Mouse (Mus musculus): ENCODE measurements around the gene Epha4.

Epha4 gene

DNA sequence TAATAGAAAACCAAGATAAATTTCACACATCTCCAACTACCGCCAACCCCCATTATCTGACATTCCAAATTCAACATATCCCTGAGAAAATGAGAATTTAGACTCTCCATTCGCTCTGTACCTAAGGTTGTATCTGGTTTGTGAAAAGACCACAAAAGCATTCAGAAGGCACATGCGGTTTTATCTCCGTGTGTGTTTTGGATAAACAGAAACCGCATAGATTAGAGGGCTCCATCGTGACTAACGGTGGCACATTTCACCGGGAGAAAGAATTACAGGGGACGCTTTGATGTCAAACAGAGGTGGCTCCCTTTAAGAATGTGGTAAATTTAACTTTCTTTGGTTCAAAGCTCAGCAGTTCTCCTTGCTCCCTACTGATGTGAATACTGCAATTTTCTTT, 107.5 kb downstream of the Epha4 start:
- DNase-seq (ENCODE audit: low spot score): no peak

GRCm38 (mm10) chr1:77406631-77407030, 108.3 kb downstream of the Epha4 start:
- no peak for DNase-seq (ENCODE audit: low spot score)

DNA sequence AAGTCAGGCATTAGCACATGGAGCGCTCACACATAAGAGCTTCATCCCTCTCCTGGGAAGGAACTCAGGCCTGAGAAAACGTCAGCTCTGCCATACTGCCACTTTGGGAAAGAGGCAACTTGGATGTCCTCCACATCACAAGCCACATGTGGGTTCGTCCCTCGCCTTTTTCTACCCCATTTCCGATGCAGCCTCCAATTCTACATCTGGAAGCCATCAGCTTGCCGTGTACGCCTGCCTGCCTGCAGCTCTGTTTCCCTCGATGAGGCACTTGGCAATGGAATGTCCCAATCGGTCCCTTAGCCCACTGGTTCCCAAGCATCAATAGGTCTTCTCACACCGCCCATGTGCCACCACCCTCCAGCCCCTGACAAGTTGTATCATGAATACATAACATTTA, 110.4 kb downstream of the Epha4 start:
- DNase-seq (ENCODE audit: low spot score): no peak

- DNase-seq (ENCODE audit: low spot score): no peak
Measured at GRCm38 (mm10) chr1:77402942-77403341, 111.9 kb downstream of the Epha4 start.

DNA sequence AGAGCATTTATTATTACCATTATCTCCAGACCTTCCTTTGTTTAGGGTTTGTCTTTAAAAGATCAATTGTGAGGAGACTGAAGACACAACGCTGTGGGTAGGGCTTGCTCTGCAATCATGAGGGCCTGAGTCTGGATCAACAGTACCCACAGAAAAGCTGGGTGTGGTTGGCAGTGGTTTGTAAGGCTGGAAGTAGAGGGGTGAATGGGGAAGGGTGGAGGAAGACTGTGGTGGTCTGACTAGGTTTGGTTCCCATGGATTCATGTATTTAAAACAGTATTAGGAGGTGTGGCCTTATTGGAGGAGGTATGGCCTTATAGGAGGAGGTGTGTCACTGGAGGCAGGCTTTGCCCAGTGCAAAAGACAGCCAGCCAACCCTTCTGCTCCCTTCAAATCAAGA, 113.4 kb downstream of the Epha4 start:
- no peak for DNase-seq (ENCODE audit: low spot score)

DNA sequence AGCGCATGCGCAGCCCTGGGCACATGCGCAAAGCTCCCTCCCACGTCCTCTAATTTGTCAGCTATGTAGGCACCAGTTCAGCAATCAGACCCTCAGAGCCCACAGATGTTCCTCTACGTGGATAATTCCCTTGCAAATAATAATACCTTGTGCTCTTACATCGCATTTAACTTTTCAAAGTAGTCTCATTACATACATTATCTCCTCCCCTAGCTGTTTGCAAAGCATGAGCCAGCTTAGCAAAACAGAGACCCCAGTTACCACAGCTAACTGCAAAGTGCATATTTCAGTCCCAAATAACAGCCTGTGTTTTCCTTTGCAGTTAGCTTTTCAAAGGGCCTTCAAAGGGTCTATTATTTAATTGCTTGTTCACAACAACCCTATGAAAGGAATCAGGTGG, 123.3 kb downstream of the Epha4 start:
- no peak for DNase-seq (ENCODE audit: low spot score)

- DNase-seq (ENCODE audit: low spot score): no peak
Measured at GRCm38 (mm10) chr1:77389069-77389468, 125.8 kb downstream of the Epha4 start.

DNA sequence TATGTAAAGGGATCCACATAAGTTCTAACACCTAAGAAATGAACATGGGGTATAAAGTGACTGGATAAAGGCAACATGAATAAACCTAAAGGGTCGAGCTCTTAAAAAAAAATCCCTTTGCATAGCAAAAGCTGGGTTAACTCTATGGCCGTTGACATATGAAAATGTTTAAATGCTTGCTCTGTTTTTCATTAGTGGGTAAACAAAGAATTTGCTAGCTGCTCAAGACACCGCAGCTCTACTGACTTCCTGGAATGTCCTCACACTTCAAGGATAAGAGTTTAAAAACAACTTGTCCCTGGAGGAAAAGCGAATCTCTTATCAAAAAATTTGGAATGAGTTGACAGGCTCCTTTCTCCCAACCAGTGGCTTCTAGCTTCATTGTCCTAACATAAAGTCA, 126.3 kb downstream of the Epha4 start:
- DNase-seq (ENCODE audit: low spot score): no peak

GRCm38 (mm10) chr1:77385613-77386012, 129.3 kb downstream of the Epha4 start:
- no peak for DNase-seq (ENCODE audit: low spot score)

DNA sequence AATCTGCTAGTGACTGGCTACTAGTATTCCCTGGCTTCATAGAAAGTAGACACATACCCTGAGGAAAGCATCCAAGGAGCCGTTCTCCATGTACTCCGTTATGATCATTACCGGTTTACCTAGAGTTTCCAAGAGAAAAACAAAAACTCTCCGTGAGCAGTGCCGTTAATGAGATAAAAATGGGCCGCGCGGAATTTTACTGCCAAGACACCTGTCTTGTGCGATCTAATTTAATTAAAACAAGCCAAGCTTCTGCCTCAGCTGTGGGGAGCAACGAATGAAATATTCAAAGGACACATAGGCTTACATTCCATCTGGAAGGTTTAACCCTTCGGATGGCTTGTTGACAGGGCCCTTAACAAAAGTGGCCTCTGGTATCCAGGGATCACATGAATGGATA, 131.4 kb downstream of the Epha4 start:
- no peak for DNase-seq (ENCODE audit: low spot score)

- no peak for DNase-seq (ENCODE audit: low spot score)
Measured at GRCm38 (mm10) chr1:77377550-77377980, 137.3 kb downstream of the Epha4 start.

- no peak for DNase-seq (ENCODE audit: low spot score)
Measured at GRCm38 (mm10) chr1:77374054-77374453, 140.8 kb downstream of the Epha4 start.

DNA sequence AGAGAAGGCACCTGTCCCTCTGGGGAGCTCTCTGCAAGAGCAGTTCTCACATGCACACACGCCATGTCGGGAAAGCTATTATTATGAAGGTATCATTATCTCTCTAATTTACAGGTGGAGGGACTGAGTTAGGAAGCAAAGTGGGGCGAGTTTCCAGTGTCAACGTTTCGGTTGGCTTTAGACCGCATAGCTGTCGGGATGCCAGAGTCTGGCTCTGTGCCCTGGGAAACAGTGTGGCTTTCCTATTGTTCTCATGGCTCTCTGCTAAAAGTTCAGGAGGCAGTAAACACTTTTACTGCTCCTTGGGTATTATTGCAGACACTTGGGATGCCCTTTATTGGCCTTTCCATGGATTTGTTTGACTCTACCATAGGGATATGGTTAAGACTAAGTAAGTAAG, 144.0 kb downstream of the Epha4 start:
- DNase-seq (ENCODE audit: low spot score): no peak

GRCm38 (mm10) chr1:77369255-77369837, 145.5 kb downstream of the Epha4 start:
- no peak for DNase-seq (ENCODE audit: low spot score)

- DNase-seq (ENCODE audit: low spot score): no peak
Measured at GRCm38 (mm10) chr1:77365850-77366249, 149.0 kb downstream of the Epha4 start.

DNA sequence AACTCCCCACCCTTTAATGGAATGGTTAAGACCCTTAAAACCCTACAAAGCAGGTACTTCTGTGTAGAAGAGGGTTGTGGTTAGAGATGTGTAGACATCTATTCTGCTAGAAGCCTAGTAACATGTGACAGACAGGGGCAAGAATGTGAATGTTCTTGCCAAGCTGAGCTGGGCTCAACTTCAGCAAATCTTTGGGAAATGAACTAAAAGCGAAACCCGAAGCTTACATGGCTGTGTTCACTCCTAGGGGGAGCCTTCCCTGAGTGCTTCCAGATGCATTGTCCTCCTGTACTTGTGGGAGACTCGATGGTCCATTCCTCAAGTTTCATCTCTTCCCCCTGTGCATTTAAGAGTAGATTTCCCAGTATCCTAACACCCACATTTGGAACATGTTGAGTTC, 150.3 kb downstream of the Epha4 start:
- DNase-seq (ENCODE audit: low spot score): no peak

- no peak for DNase-seq (ENCODE audit: low spot score)
Measured at GRCm38 (mm10) chr1:77363848-77364247, 151.0 kb downstream of the Epha4 start.

GRCm38 (mm10) chr1:77346459-77346858, 168.4 kb downstream of the Epha4 start:
- DNase-seq (ENCODE audit: low spot score): peak; percentile 63

DNA sequence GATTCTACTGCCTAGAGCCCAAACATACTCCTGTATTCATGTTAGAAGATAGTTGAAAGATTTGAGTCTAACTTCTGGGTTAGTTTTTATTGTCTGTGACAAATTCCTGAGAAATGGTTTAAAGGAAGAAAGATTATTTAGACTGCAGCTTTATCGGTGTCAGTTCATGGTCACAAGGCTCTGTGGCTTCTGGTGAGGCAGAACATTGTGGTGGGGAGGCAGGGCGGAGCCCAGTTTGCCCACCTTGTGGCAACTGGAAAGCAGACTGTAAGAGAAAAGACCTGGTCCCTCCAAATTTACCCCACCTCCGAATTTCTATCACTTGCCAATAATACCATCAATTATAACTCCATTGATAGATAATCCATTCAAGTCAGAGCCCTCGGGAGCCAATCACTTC, 171.1 kb downstream of the Epha4 start:
- no peak for DNase-seq (ENCODE audit: low spot score)

GRCm38 (mm10) chr1:77339701-77340100, 175.2 kb downstream of the Epha4 start:
- DNase-seq (ENCODE audit: low spot score): no peak

- no peak for DNase-seq (ENCODE audit: low spot score)
Measured at GRCm38 (mm10) chr1:77338346-77338745, 176.5 kb downstream of the Epha4 start.

DNA sequence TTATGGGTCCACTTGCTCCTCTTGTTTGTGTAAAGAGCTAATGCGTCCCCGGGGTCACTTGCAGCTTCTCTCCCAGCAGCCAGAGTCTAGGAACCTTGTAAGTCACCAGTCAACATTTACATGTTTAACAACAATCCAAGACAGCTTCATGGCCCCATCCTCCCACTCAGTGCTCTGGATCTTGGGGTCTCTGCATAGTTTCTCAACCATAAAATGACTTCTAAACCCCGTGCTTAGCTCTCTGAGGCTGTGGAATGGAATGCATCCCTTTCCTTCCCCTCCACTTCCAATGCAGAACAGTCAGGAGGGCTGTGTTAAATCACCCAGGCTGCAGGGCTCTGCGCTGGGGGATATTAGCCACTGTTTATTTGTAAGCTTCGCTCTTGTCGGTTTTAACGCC, 178.0 kb downstream of the Epha4 start:
- no peak for DNase-seq (ENCODE audit: low spot score)

DNA sequence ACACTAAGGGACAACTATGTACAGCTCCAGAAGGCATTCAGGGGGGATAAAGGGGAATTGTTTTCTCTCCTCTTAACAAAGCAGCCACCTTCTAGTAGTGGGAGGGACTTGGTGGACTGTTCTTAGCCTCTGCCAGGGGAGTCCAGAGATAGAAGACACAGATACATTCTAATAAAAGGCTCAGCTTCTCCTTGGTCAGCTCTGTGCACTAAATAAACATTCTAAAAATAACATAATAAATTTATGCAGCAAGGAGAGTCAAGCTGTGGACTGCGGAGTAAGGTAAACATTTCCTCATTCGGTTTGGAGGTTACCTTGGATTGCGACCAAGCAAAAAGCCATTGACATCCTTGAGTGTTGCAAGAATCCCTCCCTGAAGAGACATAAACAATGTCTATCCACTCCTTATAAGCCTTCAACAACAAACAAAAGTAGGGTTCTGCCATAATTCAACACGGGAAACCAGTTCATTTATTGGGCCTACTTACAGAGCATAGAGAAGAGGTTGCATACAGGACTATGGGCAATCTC, 196.2 kb downstream of the Epha4 start:
- DNase-seq (ENCODE audit: low spot score): no peak
